Mouse (Mus musculus) midbrain, embryonic 10.5 days (tissue): ENCODE data around the gene 9530068E07Rik. TPM values are rescaled to one million over a fixed set of nuclear protein-coding genes. Genes with fewer than 3 reads are reported as not detected.
"Not testable (repeated sequence)": the region's sequence is repeated elsewhere in the genome, so short reads cannot be mapped to it uniquely, and the experiment has no call there.

ENCODE experiments used
- DNase-seq: peaks from one replicate; pipeline ENCODE4 v3.0.0-alpha.2; 2017; ENCODE audit warnings: low spot score
- H3K27ac ChIP-seq: fragments of 300-500 bp; sonication (generic); replicated peaks from 2 replicates; pipeline ENCODE4 v1.5.1; 2016; ENCODE audit warnings: mild to moderate bottlenecking
- H3K27me3 ChIP-seq: fragments of 300-500 bp; sonication (generic); 2 replicates; pipeline ENCODE4 v1.6.1; 2016; ENCODE audit warnings: low read depth, mild to moderate bottlenecking; ENCODE audit not compliant: poor library complexity, severe bottlenecking
- H3K36me3 ChIP-seq: fragments of 300-500 bp; sonication (generic); 2 replicates; pipeline ENCODE4 v1.6.1; 2016; ENCODE audit warnings: mild to moderate bottlenecking, moderate library complexity
- H3K4me1 ChIP-seq: fragments of 300-500 bp; sonication (generic); 2 replicates; pipeline ENCODE4 v1.6.1; 2016
- H3K4me3 ChIP-seq: fragments of 300-500 bp; sonication (generic); 2 replicates; pipeline ENCODE4 v1.5.1; 2016; ENCODE audit warnings: mild to moderate bottlenecking, moderate library complexity
- H3K9me3 ChIP-seq: fragments of 300-500 bp; sonication (generic); replicated peaks from 2 replicates; pipeline ENCODE4 v1.6.1; 2016; ENCODE audit warnings: mild to moderate bottlenecking
- WGBS: fragments of 180-500 bp; shearing (Covaris S2); methylation state at CpG from one replicate; pipeline ENCODE4 v1.1.7; 2016; 5-methylcytosine and 5-hydroxymethylcytosine counted together
- polyA plus RNA-seq: library from polyadenylated mRNA; unstranded; fragments of >200 nt; fragmentation: Nextera tagmentation; extraction: Ambion mirVana; gene quantifications from 2 replicates; pipeline ENCODE4 v1.2.1, GENCODE M21; 2016

The 9530068E07Rik gene
- polyA plus RNA-seq, result 171 and 174 TPM in 2 replicates

DNA sequence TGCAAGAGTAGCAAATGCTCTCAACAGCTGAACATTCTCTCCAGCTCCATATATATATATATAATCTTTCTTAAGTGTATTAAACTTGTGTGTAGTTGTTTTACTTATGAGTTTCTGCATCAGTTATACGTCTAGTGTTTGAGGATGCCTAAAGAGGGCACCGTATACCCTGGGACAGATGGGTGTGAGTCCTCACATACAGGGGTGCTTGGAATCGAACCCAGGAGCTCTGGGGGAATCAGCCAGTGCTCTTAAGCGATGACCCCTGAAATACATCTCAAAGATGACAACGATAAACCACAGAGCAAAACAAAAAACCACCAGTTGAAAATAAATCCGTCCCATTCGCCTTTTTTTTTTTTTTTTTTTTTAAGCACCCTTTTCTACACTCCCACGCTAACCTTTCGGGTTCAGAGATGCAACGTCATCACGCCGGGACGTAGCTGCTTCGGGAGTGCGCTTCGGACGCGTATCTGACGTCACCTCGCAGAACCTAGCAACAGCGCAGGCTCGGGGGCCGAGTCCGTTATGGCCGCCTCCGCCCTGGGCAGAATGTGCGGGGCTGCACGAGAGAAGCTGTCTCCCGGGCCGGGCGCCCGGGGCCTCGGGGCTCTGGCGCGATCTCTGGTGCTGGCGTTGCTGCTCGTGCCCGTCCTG, at the start of gene 9530068E07Rik:
9530068E07Rik (plus strand) TSS at position 489 of the 657 bp plus-strand sequence.
- H3K27me3 ChIP-seq, result no peaks in the 10 kb centered on the region
- peak within 1 kb of the TSS; percentile 98 for H3K4me3 ChIP-seq
- H3K36me3 ChIP-seq, result peaks cover 13% of the 10 kb centered on the region
- no peaks in the 10 kb centered on the region for H3K9me3 ChIP-seq
- DNase-seq, result peak; percentile 92
- WGBS, result 1% methylated on average over 38 of the region's 38 CpGs
- peak within 1 kb of the TSS; percentile 98 for H3K27ac ChIP-seq
- H3K4me1 ChIP-seq, result peaks cover 22% of the 10 kb centered on the region

DNA sequence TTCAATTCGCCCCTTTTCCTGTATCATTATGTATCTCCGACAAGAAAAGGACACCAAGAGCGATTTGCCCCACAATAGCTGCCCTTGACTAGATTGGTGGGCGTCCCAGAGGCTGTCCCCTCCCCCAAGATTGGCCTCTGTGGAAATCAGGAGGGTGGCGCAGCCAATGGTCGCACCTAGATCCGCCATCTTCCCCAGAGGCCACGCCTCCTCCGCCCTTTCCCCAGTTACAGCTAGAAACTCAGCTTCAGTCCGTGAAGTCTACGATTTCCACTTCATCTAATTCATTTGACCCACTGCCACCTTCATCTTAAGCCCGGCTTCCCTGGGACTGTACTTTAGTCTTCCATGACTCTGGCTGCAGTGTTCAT, 49.6 kb upstream of the 9530068E07Rik start:
- Histone ChIP-seq H3K27me3 (no peaks in the 10 kb centered on the region), H3K36me3 (no peaks in the 10 kb centered on the region), H3K4me1 (peaks cover 29% of the 10 kb centered on the region), H3K9me3 (no peaks in the 10 kb centered on the region), H3K4me3 (peak overlapping the region; percentile 43), H3K27ac (peak overlapping the region; percentile 28; the same call in 1 of the 2 replicates)
- WGBS, result 5% methylated on average over 12 of the region's 12 CpGs
- DNase-seq, result peak; percentile 55

DNA sequence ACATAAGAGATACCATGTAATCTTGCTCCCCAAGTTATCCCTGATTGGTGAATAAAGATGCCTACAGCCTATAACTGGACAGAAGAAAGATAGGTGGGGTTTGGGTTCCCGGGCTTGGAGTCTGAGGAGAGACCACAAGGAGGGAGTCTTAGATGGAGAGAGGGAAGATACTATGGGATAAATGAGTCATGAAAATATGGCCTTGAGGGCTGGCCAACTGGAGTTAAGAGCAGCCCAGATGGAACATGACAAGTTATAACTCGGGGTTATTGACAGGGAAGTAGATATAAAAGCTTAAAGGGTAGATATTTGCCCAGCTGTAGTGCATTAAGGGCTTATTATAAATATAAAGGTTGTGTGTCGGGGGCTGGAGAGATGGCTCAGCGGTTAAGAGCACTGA, 48.1 kb upstream of the 9530068E07Rik start:
- Histone ChIP-seq H3K4me1 (peaks cover 33% of the 10 kb centered on the region), H3K9me3 (no peaks in the 10 kb centered on the region), H3K27me3 (no peaks in the 10 kb centered on the region), H3K4me3 (no peak overlapping the region), H3K36me3 (no peaks in the 10 kb centered on the region), H3K27ac (no peak overlapping the region)
- DNase-seq, result no peak
- 90% methylated on average over 4 of the region's 4 CpGs for WGBS

DNA sequence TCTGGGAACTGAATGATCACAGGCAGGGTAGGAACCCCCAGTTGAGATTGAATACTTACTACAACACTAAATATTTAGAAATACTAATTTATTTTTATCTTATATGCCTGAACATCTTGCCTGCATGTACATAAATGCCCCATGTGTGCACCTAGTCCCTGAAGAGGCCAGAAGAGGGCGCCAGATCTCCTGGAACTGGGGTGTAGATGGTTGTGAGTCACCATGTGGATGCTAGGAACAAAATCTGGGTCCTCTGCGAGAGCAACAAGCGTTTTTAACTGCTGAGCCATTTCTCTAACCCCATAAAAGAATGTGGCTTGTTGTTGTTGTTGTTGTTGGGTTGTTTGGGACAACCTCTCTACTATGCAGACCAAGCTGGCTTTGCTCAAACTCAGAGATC, 47.5 kb upstream of the 9530068E07Rik start:
- Histone ChIP-seq H3K27ac (no peak overlapping the region), H3K27me3 (no peaks in the 10 kb centered on the region), H3K9me3 (no peaks in the 10 kb centered on the region), H3K4me3 (no peak overlapping the region), H3K4me1 (peaks cover 33% of the 10 kb centered on the region), H3K36me3 (no peaks in the 10 kb centered on the region)
- no peak for DNase-seq
- 61% methylated on average over 3 of the region's 3 CpGs for WGBS

DNA sequence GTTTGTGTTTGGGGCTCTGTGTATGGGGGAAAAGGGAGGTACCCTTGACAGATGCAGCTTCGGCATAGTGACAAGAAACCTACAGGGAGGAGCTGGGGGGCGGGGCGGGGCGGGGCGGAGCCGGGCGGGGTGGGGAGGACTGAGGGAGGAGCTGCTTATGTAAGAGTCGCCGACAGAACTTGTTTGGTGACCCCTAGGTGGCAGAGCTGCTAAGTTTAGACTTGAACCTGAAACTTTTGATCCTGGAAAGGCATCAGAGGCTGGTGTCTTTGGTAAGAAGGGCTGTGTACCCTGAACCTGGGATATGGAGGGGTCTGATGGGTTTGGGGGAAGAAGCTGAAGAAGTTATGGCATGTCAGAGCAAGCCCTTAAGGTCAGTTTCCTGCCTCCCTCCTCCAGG, 45.3 kb upstream of the 9530068E07Rik start:
- DNase-seq, result peak; percentile 52
- Histone ChIP-seq H3K4me1 (peaks cover 27% of the 10 kb centered on the region), H3K9me3 (0 out of 2 replicates have a peak, but pooled peaks cover 5% of the 10 kb centered on the region), H3K36me3 (no peaks in the 10 kb centered on the region), H3K4me3 (no peak overlapping the region), H3K27ac (no peak overlapping the region), H3K27me3 (no peaks in the 10 kb centered on the region)
- under 1% methylated on average over 9 of the region's 9 CpGs for WGBS

DNA sequence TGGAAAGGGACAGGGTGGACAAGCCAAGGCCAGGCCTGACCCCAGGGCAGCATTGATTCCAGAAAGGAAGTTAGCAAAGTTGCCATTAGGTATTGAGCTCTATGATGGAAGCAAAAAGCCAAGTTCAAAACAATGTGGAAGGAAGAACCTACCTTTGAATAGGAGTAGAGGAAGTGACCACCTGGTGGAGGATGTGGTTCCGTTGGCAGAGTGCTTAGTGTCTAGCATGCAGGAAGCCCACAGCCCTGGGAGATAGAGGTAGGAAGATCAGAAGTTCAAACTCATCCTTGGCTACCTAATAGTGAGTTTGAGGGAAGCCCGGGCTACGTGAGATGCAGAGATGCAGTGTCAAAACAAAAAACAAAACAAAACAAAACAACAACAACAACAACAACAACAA, 44.0 kb upstream of the 9530068E07Rik start:
- Histone ChIP-seq H3K27me3 (no peaks in the 10 kb centered on the region), H3K4me3 (no peak overlapping the region), H3K36me3 (no peaks in the 10 kb centered on the region), H3K27ac (no peak overlapping the region), H3K9me3 (0 out of 2 replicates have a peak, but pooled peaks cover 5% of the 10 kb centered on the region), H3K4me1 (peaks cover 17% of the 10 kb centered on the region)
- no peak for DNase-seq
- 85% methylated on average over 3 of the region's 3 CpGs for WGBS

DNA sequence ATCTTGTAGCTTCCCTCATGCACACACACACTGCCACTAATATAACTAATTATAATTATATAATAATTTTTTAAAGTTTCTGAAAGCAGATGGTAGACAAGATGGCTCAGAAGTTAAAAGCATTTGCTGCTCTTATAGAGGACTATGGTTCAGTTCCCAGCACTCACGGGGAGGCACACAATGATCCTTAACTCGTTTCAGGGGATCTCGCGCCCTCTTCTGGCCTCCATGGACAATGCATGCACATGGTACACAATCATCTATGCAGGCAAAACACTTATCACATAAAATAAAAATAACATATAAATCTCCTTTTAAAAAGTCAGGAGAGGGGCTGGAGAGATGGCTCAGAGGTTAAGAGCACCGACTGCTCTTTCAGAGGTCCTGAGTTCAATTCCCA, 41.6 kb upstream of the 9530068E07Rik start:
- Histone ChIP-seq H3K9me3 (0 out of 2 replicates have a peak, but pooled peaks cover 5% of the 10 kb centered on the region), H3K27me3 (0 out of 2 replicates have a peak, but pooled peaks cover 3% of the 10 kb centered on the region), H3K27ac (no peak overlapping the region), H3K36me3 (no peaks in the 10 kb centered on the region), H3K4me1 (peaks cover 22% of the 10 kb centered on the region), H3K4me3 (no peak overlapping the region)
- DNase-seq, result no peak
- WGBS, result 89% methylated on average over 5 of the region's 5 CpGs

DNA sequence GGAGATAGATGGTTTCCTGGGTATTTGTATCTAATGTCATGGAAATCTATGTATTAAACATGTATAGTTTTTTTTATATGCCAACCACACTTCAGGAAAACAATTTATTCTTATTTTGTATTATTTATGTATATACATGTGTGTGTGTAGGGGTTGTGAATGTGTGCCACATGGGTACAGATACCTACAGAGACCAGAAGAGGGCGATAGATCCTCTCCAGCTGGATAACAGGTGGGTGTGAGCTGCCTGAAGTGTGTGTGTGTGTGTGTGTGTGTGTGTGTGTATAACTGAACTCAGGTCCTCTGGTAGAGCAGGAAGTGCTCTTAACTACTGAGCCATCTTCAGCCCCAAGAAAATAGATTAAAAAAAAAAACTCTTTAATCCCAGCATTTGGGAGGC, 40.6 kb upstream of the 9530068E07Rik start:
- Histone ChIP-seq H3K27me3 (0 out of 2 replicates have a peak, but pooled peaks cover 3% of the 10 kb centered on the region), H3K27ac (no peak overlapping the region), H3K36me3 (no peaks in the 10 kb centered on the region), H3K4me1 (peaks cover 28% of the 10 kb centered on the region), H3K4me3 (no peak overlapping the region), H3K9me3 (0 out of 2 replicates have a peak, but pooled peaks cover 5% of the 10 kb centered on the region)
- 88% methylated on average over 1 of the region's 1 CpGs for WGBS
- DNase-seq, result no peak

DNA sequence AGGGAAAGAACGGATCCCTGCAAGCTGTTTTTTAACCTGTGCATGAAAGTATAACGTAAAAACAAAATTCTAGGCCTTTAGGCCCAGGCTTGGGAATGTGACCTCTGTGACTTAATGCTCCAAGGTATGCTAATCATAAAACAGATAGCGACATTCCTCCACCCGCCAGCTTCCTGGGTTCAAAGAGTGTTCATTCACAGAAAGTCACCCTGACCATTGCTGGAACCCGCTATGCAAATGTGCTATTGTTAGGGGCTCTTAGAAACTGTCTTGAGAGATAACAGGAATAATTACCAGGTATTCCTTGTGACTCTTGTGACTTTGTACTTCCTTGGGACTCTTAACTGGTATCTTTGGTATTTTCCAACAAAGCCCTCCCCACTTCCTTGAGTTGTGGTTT, 39.1 kb upstream of the 9530068E07Rik start:
- H3K9me3 ChIP-seq, H3K27ac ChIP-seq, H3K4me3 ChIP-seq, H3K36me3 ChIP-seq, DNase-seq, H3K27me3 ChIP-seq: not testable (repeated sequence)
- peaks cover 24% of the 10 kb centered on the region for H3K4me1 ChIP-seq
- 93% methylated on average over 5 of the region's 5 CpGs for WGBS

DNA sequence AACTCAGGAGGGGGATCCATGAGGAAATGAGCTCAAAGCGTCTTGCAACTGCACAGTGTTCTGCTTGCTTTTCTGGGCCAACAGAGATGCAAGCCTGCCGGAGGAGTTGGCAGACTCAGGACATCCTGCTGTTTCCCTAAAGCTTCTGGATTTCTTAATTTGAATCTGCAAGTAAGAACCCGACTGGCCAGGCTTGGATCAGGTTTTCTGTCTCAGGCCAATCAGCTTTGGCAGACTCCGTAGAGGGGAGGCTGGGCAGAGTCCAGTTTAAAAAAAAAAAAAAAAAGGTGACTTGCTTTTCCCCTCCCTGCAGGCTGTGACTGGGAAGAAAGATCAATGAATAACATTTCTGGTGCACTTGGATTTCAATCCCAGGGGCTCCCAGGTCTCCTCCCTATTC, 37.7 kb upstream of the 9530068E07Rik start:
- no peak for DNase-seq

DNA sequence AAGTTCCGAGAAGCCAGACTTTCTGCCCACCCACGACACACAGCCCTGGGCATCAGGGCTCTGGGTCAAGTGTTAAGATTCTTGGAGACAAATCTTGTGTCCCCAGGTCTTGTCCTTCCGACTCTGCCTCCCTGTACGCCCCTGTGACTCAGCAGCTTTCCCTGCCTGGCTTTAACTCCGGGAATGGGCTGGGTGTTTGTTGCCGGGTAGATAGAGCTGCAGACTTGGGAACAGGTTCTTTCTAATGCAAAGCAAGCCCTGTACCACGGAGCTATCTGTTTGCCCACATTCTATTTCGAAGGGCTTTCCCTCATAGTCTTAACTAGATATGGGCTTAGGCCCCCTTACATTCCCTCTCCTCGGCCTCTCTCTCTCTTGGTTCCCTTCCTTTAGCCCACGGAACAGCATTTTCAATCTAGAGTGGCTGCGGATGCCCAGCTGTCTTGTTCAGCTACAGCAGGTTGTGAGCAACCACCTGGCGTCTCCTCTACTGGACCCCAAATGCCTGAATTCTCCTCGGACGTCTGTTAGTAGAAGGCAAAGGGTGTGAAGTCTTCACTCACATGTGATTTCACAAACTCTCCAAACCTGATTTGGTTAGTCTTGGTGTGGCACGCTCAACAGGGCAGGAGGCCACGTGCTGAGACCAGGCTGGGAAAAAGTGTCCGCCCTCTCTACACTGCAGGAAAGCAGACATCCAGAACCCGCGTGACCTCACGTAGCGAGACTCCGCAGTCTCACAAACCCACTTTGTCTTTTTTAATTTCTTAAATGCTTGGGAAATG, 36.4 kb upstream of the 9530068E07Rik start:
- H3K4me1 ChIP-seq, result peaks cover 42% of the 10 kb centered on the region
- 14% methylated on average over 22 of the region's 22 CpGs for WGBS
- 0 out of 2 replicates have a peak, but pooled peaks cover 5% of the 10 kb centered on the region for H3K9me3 ChIP-seq
- no peak for DNase-seq
- peak overlapping the region; percentile 97 for H3K27ac ChIP-seq
- H3K36me3 ChIP-seq, result no peaks in the 10 kb centered on the region
- 0 out of 2 replicates have a peak, but pooled peaks cover 3% of the 10 kb centered on the region for H3K27me3 ChIP-seq
- peak overlapping the region; percentile 92 for H3K4me3 ChIP-seq

More for the DNA sequence above, 37.7 kb upstream of the 9530068E07Rik start:
- H3K36me3 ChIP-seq, result no peaks in the 10 kb centered on the region
- H3K27me3 ChIP-seq, result 0 out of 2 replicates have a peak, but pooled peaks cover 3% of the 10 kb centered on the region
- WGBS, result 49% methylated on average over 4 of the region's 4 CpGs
- H3K4me3 ChIP-seq, result no peak overlapping the region
- 0 out of 2 replicates have a peak, but pooled peaks cover 5% of the 10 kb centered on the region for H3K9me3 ChIP-seq
- no peak overlapping the region for H3K27ac ChIP-seq
- peaks cover 32% of the 10 kb centered on the region for H3K4me1 ChIP-seq

DNA sequence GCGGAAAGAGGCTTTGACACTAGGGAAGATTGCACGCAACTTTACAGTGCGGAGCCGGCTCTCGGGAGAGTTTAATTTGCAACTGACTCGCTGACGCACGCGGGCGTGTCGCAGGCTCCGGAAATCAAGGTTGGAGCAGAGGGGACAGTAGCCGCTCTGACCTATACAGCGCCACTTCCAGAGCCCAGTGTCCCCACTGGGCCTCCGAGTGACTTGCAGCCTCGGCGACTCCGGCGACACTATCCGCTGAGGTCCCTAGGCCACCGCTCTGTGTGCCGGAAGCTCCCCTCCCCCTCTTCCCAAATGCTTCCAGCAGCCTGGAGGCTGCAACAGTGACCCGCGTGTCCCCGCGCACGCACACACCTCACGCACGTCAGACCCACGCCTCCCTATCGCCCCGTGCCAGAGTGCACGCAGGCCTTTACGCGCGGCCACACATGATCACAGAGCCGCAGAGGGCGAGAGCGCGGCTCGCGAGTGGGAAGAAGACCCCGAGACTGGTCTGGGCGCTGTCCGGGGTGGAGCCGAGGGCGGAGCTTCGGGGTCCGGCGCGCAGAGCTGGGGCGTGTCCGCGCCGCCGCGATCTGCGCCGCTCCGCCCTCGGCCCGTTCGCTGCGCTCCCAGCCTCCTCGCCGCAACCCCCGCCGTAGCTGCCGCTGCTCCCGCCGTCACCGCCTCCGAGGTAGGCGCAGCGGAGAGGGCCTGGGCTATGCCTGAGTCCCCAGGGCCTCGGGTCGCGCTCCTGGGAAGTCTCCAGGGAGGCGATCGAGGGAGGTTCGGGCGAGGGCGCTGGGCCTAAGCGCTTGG, 35.6 kb upstream of the 9530068E07Rik start, which contains the start of gene Vdac1:
Vdac1 (plus strand) TSS at position 390 of the 807 bp plus-strand sequence.
- under 1% methylated on average over 84 of the region's 84 CpGs for WGBS
- H3K4me1 ChIP-seq, result peaks cover 47% of the 10 kb centered on the region
- 0 out of 2 replicates have a peak, but pooled peaks cover under 1% of the 10 kb centered on the region for H3K9me3 ChIP-seq
- peak; percentile 89 for DNase-seq
- no peaks in the 10 kb centered on the region for H3K36me3 ChIP-seq
- peak within 1 kb of the TSS; percentile 97 for H3K27ac ChIP-seq
- H3K27me3 ChIP-seq, result 0 out of 2 replicates have a peak, but pooled peaks cover 3% of the 10 kb centered on the region
- peak within 1 kb of the TSS; percentile 92 for H3K4me3 ChIP-seq
